Mouse (Mus musculus) intestine, embryonic 16.5 days (tissue): ENCODE measurements around the gene 1810046K07Rik. TPM values are rescaled to one million over a fixed set of nuclear protein-coding genes. Genes with fewer than 3 reads are reported as not detected.

Experiments used
- ATAC-seq: fragments of 200-750 bp; cut with Nextera tagmentation; 2 replicates; pipeline ENCODE4 v1.8.0; 2017; ENCODE audit warnings: moderate TSS enrichment, moderate library complexity
- H3K27ac ChIP-seq: fragments of 300-500 bp; sonication (generic); 2 replicates; pipeline ENCODE4 v1.5.1; 2014; ENCODE audit warnings: mild to moderate bottlenecking, low read length
- H3K27me3 ChIP-seq: fragments of 300-500 bp; sonication (generic); replicated peaks from 2 replicates; pipeline ENCODE4 v1.6.1; 2014; ENCODE audit warnings: low read length, control low read depth, mixed read lengths; ENCODE audit not compliant: control insufficient read depth, insufficient read depth
- H3K36me3 ChIP-seq: fragments of 300-500 bp; sonication (generic); 2 replicates; pipeline ENCODE4 v1.6.1; 2014; ENCODE audit warnings: low read length, control low read depth; ENCODE audit not compliant: control insufficient read depth, insufficient read depth
- H3K4me1 ChIP-seq: fragments of 300-500 bp; sonication (generic); 2 replicates; pipeline ENCODE4 v1.6.1; 2014; ENCODE audit warnings: low read length, control low read depth, mixed read lengths; ENCODE audit not compliant: control insufficient read depth, insufficient read depth
- H3K4me2 ChIP-seq: fragments of 300-500 bp; sonication (generic); 2 replicates; pipeline ENCODE4 v1.6.1; 2014; ENCODE audit warnings: low read depth, low read length, control low read depth
- H3K4me3 ChIP-seq: fragments of 300-500 bp; sonication (generic); 2 replicates; pipeline ENCODE4 v1.5.1; 2014; ENCODE audit warnings: mild to moderate bottlenecking, low read length
- H3K9ac ChIP-seq: fragments of 300-500 bp; sonication (generic); 2 replicates; pipeline ENCODE4 v1.6.1; 2014; ENCODE audit warnings: low read depth, low read length
- H3K9me3 ChIP-seq: fragments of 300-500 bp; sonication (generic); 2 replicates; pipeline ENCODE4 v1.6.1; 2016; ENCODE audit warnings: low read length, control low read depth; ENCODE audit not compliant: control insufficient read depth
- WGBS: fragments of 180-500 bp; shearing (Covaris S2); extraction: QIAGEN DNeasy Blood & Tissue Kit; methylation state at CpG from one replicate; pipeline ENCODE4 v1.1.7; 2014; 5-methylcytosine and 5-hydroxymethylcytosine counted together
- polyA plus RNA-seq: library from polyadenylated mRNA; unstranded; fragments of >200 nt; fragmentation: Nextera tagmentation; extraction: Ambion mirVana; gene quantifications from 2 replicates; pipeline ENCODE4 v1.2.1, GENCODE M21; 2015

The 1810046K07Rik gene
- polyA plus RNA-seq, 1 experiment from 2014 or later: not detected

GRCm38 (mm10) chr9:51278500-51279381 is 50.0 kb downstream of the 1810046K07Rik start, which contains the start of gene Colca2:
Gene Colca2 (minus strand): TSS chr9:51278569.
- Histone ChIP-seq H3K4me1 (peaks cover 16% of the 10 kb centered on the region), H3K4me2 (peak within 1 kb of the TSS; percentile 90), H3K27me3 (peaks cover 5% of the 10 kb centered on the region), H3K36me3 (no peaks in the 10 kb centered on the region), H3K27ac (peak within 1 kb of the TSS; percentile 65; the same call in 1 of the 2 replicates), H3K9ac (peak within 1 kb of the TSS; percentile 75), H3K9me3 (no peaks in the 10 kb centered on the region), H3K4me3 (peak within 1 kb of the TSS; percentile 57)
- ATAC-seq: peak; percentile 95
- under 1% methylated on average over 53 of the region's 53 CpGs for WGBS

GRCm38 (mm10) chr9:51277834-51278498 is 50.8 kb downstream of the 1810046K07Rik start:
- WGBS: 19% methylated on average over 13 of the region's 13 CpGs
- peak; percentile 30 for ATAC-seq
- H3K27ac ChIP-seq: peak overlapping the region; percentile 65; the same call in 1 of the 2 replicates
- peaks cover 23% of the 10 kb centered on the region for H3K4me1 ChIP-seq
- peak overlapping the region; percentile 75 for H3K9ac ChIP-seq
- peak overlapping the region; percentile 57 for H3K4me3 ChIP-seq
- no peaks in the 10 kb centered on the region for H3K9me3 ChIP-seq
- peak overlapping the region; percentile 90 for H3K4me2 ChIP-seq
- peaks cover 5% of the 10 kb centered on the region for H3K27me3 ChIP-seq
- H3K36me3 ChIP-seq: no peaks in the 10 kb centered on the region

GRCm38 (mm10) chr9:51274678-51275077 is 54.0 kb downstream of the 1810046K07Rik start:
- WGBS: 23% methylated on average over 4 of the region's 4 CpGs
- ATAC-seq: no peak
- Histone ChIP-seq H3K27ac (no peak overlapping the region; the same call in 1 of the 2 replicates), H3K4me2 (no peak overlapping the region), H3K4me1 (peaks cover 27% of the 10 kb centered on the region), H3K9ac (no peak overlapping the region), H3K27me3 (no peaks in the 10 kb centered on the region; the same call in 1 of the 2 replicates), H3K9me3 (no peaks in the 10 kb centered on the region), H3K4me3 (no peak overlapping the region), H3K36me3 (no peaks in the 10 kb centered on the region)

GRCm38 (mm10) chr9:51273581-51274154 is 55.0 kb downstream of the 1810046K07Rik start:
- no peak for ATAC-seq
- no peaks in the 10 kb centered on the region for H3K9me3 ChIP-seq
- H3K9ac ChIP-seq: no peak overlapping the region
- no peak overlapping the region for H3K4me2 ChIP-seq
- 70% methylated on average over 9 of the region's 9 CpGs for WGBS
- H3K4me3 ChIP-seq: no peak overlapping the region
- H3K36me3 ChIP-seq: no peaks in the 10 kb centered on the region
- H3K27me3 ChIP-seq: no peaks in the 10 kb centered on the region; the same call in 1 of the 2 replicates
- H3K4me1 ChIP-seq: peaks cover 27% of the 10 kb centered on the region
- no peak overlapping the region for H3K27ac ChIP-seq

- Histone ChIP-seq H3K27me3 (no peaks in the 10 kb centered on the region; the same call in 1 of the 2 replicates), H3K4me3 (no peak overlapping the region), H3K4me2 (no peak overlapping the region), H3K9ac (no peak overlapping the region), H3K27ac (no peak overlapping the region), H3K36me3 (no peaks in the 10 kb centered on the region), H3K9me3 (no peaks in the 10 kb centered on the region), H3K4me1 (peaks cover 18% of the 10 kb centered on the region)
- 52% methylated on average over 5 of the region's 5 CpGs for WGBS
- no peak for ATAC-seq
Measured at GRCm38 (mm10) chr9:51272102-51272501, 56.6 kb downstream of the 1810046K07Rik start.

- Histone ChIP-seq H3K4me2 (no peak overlapping the region), H3K36me3 (no peaks in the 10 kb centered on the region), H3K4me1 (peaks cover 18% of the 10 kb centered on the region), H3K27ac (no peak overlapping the region), H3K9ac (no peak overlapping the region), H3K4me3 (no peak overlapping the region), H3K9me3 (no peaks in the 10 kb centered on the region), H3K27me3 (no peaks in the 10 kb centered on the region; the same call in 1 of the 2 replicates)
- ATAC-seq: no peak
- WGBS: 77% methylated on average over 8 of the region's 8 CpGs
Measured at GRCm38 (mm10) chr9:51271073-51271472, 57.6 kb downstream of the 1810046K07Rik start.

GRCm38 (mm10) chr9:51268852-51269251 is 59.9 kb downstream of the 1810046K07Rik start:
- no peaks in the 10 kb centered on the region; the same call in 1 of the 2 replicates for H3K27me3 ChIP-seq
- H3K27ac ChIP-seq: no peak overlapping the region

GRCm38 (mm10) chr9:51258426-51258825 is 70.3 kb downstream of the 1810046K07Rik start:
- 91% methylated on average over 5 of the region's 5 CpGs for WGBS
- ATAC-seq: no peak

More at GRCm38 (mm10) chr9:51268852-51269251, 59.9 kb downstream of the 1810046K07Rik start:
- ATAC-seq: no peak
- H3K4me2 ChIP-seq: no peak overlapping the region
- peaks cover 13% of the 10 kb centered on the region for H3K4me1 ChIP-seq
- H3K4me3 ChIP-seq: no peak overlapping the region
- WGBS: 75% methylated on average over 5 of the region's 5 CpGs
- H3K36me3 ChIP-seq: no peaks in the 10 kb centered on the region
- H3K9ac ChIP-seq: no peak overlapping the region
- H3K9me3 ChIP-seq: no peaks in the 10 kb centered on the region

More at GRCm38 (mm10) chr9:51258426-51258825, 70.3 kb downstream of the 1810046K07Rik start:
- Histone ChIP-seq H3K4me2 (no peak overlapping the region), H3K9me3 (no peaks in the 10 kb centered on the region), H3K4me3 (no peak overlapping the region), H3K4me1 (0 out of 2 replicates have a peak, but pooled peaks cover 2% of the 10 kb centered on the region), H3K27me3 (no peaks in the 10 kb centered on the region; the same call in 1 of the 2 replicates), H3K27ac (no peak overlapping the region), H3K36me3 (no peaks in the 10 kb centered on the region), H3K9ac (no peak overlapping the region)
